Comparison of ENCODE assay signal across 8 mouse cellular contexts in the genomic region with DNA sequence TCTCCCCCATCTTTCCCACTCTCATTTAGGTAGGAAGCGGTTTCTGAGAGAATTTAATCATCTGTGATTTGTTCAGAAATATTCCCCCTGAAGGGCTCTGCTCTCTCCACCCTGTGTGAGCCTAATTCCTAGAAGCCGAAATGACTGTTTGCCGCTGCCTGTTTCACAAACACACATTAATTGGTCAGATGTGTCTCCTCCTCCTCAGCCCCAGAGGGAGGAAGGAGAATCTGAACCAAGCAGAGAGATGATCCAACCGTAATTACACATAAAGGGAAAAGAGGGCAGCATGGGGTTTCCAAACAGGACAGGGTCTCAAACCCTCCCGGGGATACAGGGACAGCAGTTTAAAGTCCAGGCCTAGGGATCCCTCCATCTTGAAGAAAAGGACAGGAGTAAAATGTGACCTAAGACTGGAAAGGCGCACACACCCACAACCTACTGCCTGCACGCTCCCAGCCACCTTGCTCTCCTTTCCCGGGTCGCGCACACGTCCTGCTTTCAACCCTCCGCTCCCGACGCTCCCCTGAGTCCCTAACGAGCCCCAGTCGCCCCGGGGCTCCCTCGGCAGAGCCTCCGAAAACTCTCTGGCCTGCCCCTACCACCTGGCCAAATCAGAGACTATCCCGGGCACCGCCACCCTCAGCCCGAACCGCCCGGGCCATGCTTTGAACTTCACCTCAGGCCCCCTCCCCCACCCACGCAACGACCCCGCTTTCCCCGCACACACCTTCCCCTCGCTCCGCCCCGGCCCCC. TPM values are rescaled to one million over a fixed set of nuclear protein-coding genes. Genes with fewer than 3 reads are reported as not detected.
DNase-seq lines count a peak whose midpoint lies in the region; ATAC-seq and TF ChIP-seq lines count a peak whose summit lies in the region.

No protein-coding gene starts in this region.

- 0 out of 4 replicates have a peak, but pooled peaks of 1 of the 2 experiments have one; percentile 15 for TF ChIP-seq EP300 in MEL (IDR thresholded peaks at IDR 0.05; ENCODE audit: low read depth in 1 of 2, low read length in 2 of 2)
- no peak for TF ChIP-seq EP300 in heart, postnatal 0 days (IDR thresholded peaks at IDR 0.05; ENCODE audit: low read depth)

- peak overlapping the region; percentile 53 to 63 for H3K4me3 ChIP-seq in MEL (ENCODE audit: control insufficient read depth in 1 of 2, insufficient read depth in 1 of 2, low read depth in 2 of 2, low read length in 2 of 2)
- H3K4me3 ChIP-seq in heart, postnatal 0 days (ENCODE audit: low read depth, low read length) = peak overlapping the region; percentile 89
- H3K4me3 ChIP-seq in lung, embryonic 14.5 days (ENCODE audit: low read depth, low read length) = peak overlapping the region; percentile 88

- under 1% methylated on average over 31 of the region's 31 CpGs for WGBS in heart, postnatal 0 days
- whole genome bisulfite sequencing in lung, embryonic 14.5 days = under 1% methylated on average over 31 of the region's 31 CpGs

- peaks cover 0 to 46% of the 10 kb centered on the region in 2 experiments; a peak in 2 of 4 replicates for H3K36me3 ChIP-seq in MEL (ENCODE audit: control insufficient read depth in 1 of 2, insufficient read depth in 2 of 2, low read length in 2 of 2)
- H3K36me3 ChIP-seq in heart, postnatal 0 days (replicated peaks; ENCODE audit: control insufficient read depth, insufficient read depth, low read length) = no peaks in the 10 kb centered on the region
- H3K36me3 ChIP-seq in lung, embryonic 14.5 days (ENCODE audit: insufficient read depth) = no peaks in the 10 kb centered on the region

- no peaks in the 10 kb centered on the region for H3K27me3 ChIP-seq in MEL (ENCODE audit: control insufficient read depth in 1 of 2, insufficient read depth in 2 of 2, low read length in 2 of 2)
- H3K27me3 ChIP-seq in heart, postnatal 0 days (ENCODE audit: control insufficient read depth, insufficient read depth, low read length) = no peaks in the 10 kb centered on the region
- H3K27me3 ChIP-seq in lung, embryonic 14.5 days (ENCODE audit: insufficient read depth, low read length) = no peaks in the 10 kb centered on the region

- H3K4me2 ChIP-seq in heart, postnatal 0 days (ENCODE audit: low read depth, low read length) = peak overlapping the region; percentile 80
- peak overlapping the region; percentile 81 for H3K4me2 ChIP-seq in lung, embryonic 14.5 days

- peaks cover 30% of the 10 kb centered on the region for H3K79me2 ChIP-seq in MEL (ENCODE audit: control insufficient read depth, insufficient read depth, low read length, poor library complexity)

- peak; percentile 82 for DNase-seq in MEL (ENCODE audit: low read depth, low spot score)
- DNase-seq in c-Kit-negative CD71-positive TER-119-positive erythroid progenitor cells, embryonic 14.5 days (ENCODE audit: low read depth, low spot score) = peak; percentile 40
- peak; percentile 80 for DNase-seq in heart, postnatal 0 days (ENCODE audit: low spot score)
- peak; percentile 43 to 66 for DNase-seq in kidney, postnatal 25 days
- DNase-seq in lung, embryonic 14.5 days = peak; percentile 78
- DNase-seq in thymus, postnatal 14 days = peak; percentile 68

- H3K9ac ChIP-seq in MEL (ENCODE audit: control insufficient read depth, low read depth, low read length, poor library complexity, severe bottlenecking) = peak overlapping the region; percentile 94
- peak overlapping the region; percentile 96 for H3K9ac ChIP-seq in heart, postnatal 0 days (replicated peaks; ENCODE audit: low read depth, low read length)
- H3K9ac ChIP-seq in lung, embryonic 14.5 days = peak overlapping the region; percentile 96

- H3K4me1 ChIP-seq in MEL (ENCODE audit: control insufficient read depth in 1 of 2, insufficient read depth in 2 of 2, low read length in 2 of 2) = peaks cover 16 to 23% of the 10 kb centered on the region in 2 experiments
- H3K4me1 ChIP-seq in heart, postnatal 0 days (ENCODE audit: control insufficient read depth, insufficient read depth) = peaks cover 42% of the 10 kb centered on the region
- peaks cover 22% of the 10 kb centered on the region for H3K4me1 ChIP-seq in lung, embryonic 14.5 days (ENCODE audit: insufficient read depth)

- peak in 1 of 2 experiments; percentile 40; a peak in 2 of 4 replicates for TF ChIP-seq POLR2A in MEL (IDR thresholded peaks at IDR 0.05; ENCODE audit: control insufficient read depth in 1 of 2, insufficient read depth in 1 of 2, low read depth in 1 of 2, low read length in 2 of 2, poor library complexity in 1 of 2)

- TF ChIP-seq CTCF in MEL (IDR thresholded peaks at IDR 0.05 in 2 of 3, conservative IDR thresholded peaks at IDR 0.05 in 1 of 3; ENCODE audit: control insufficient read depth in 1 of 3, insufficient read depth in 1 of 3, low read depth in 2 of 3, low read length in 3 of 3, poor library complexity in 1 of 3, severe bottlenecking in 1 of 3) = no peak
- TF ChIP-seq CTCF in heart, postnatal 0 days (IDR thresholded peaks at IDR 0.05; ENCODE audit: low read depth) = no peak
- TF ChIP-seq CTCF in lung, embryonic 14.5 days (IDR thresholded peaks at IDR 0.05; ENCODE audit: low read depth) = no peak

- TF ChIP-seq RAD21 in MEL (IDR thresholded peaks at IDR 0.05; ENCODE audit: low read depth, low read length) = no peak

- peak; percentile 63 for ATAC-seq in erythroid progenitor cell, adult 5-6 weeks (replicated peaks; ENCODE audit: low FRiP score, poor library complexity, severe bottlenecking)
- peak; percentile 34 for ATAC-seq in heart, postnatal 0 days (ENCODE audit: insufficient read depth, low read depth)
- ATAC-seq in lung, embryonic 14.5 days (ENCODE audit: insufficient read depth) = peak; percentile 51
- ATAC-seq in neutrophil, adult 5-6 weeks (ENCODE audit: extremely low read depth, insufficient number of reproducible peaks, low FRiP score, poor library complexity, severe bottlenecking) = peak; percentile 24; the same call in 1 of the 2 replicates

- H3K27ac ChIP-seq in MEL (ENCODE audit: control insufficient read depth, low read depth, low read length) = peak overlapping the region; percentile 71
- H3K27ac ChIP-seq in heart, postnatal 0 days (ENCODE audit: low read depth) = peak overlapping the region; percentile 99
- H3K27ac ChIP-seq in lung, embryonic 14.5 days (ENCODE audit: low read depth) = peak overlapping the region; percentile 99

- H3K9me3 ChIP-seq in MEL (replicated peaks; ENCODE audit: insufficient read depth, low read length) = no peaks in the 10 kb centered on the region
- H3K9me3 ChIP-seq in heart, postnatal 0 days (replicated peaks; ENCODE audit: control insufficient read depth, low read length) = no peaks in the 10 kb centered on the region
- H3K9me3 ChIP-seq in lung, embryonic 14.5 days (ENCODE audit: low read depth, low read length) = no peaks in the 10 kb centered on the region

TF ChIP-seq in MEL, 35 proteins besides CTCF, POLR2A, EP300 and RAD21:
- TF ChIP-seq CHD1 (IDR thresholded peaks at IDR 0.05; ENCODE audit: low read depth, low read length) = no peak
- TF ChIP-seq GATA1 (IDR thresholded peaks at IDR 0.05; ENCODE audit: low read depth, low read length) = no peak
- peak; percentile 39 for TF ChIP-seq NELFE (IDR thresholded peaks at IDR 0.05; ENCODE audit: low read depth, low read length)
- peak; percentile 34 for TF ChIP-seq SIN3A (IDR thresholded peaks at IDR 0.05; ENCODE audit: low read length)
- TF ChIP-seq BHLHE40 (IDR thresholded peaks at IDR 0.05; ENCODE audit: borderline replicate concordance, low read depth, low read length) = no peak
- TF ChIP-seq KAT2A (conservative IDR thresholded peaks at IDR 0.05; ENCODE audit: low read depth, low read length) = no peak
- no peak for TF ChIP-seq POLR2AphosphoS5 (IDR thresholded peaks at IDR 0.05; ENCODE audit: borderline replicate concordance, low read depth, low read length)
- TF ChIP-seq USF1 (IDR thresholded peaks at IDR 0.05; ENCODE audit: low read depth, low read length) = no peak
- 0 out of 2 replicates have a peak, but pooled peaks have one; percentile 29 for TF ChIP-seq MYC (IDR thresholded peaks at IDR 0.05; ENCODE audit: low read depth, low read length)
TF ChIP-seq in MEL: peak in this region for 3.

RNA-seq across cellular contexts. Expression of gene Zfp609, which starts 0.6 kb away (rescaled TPM):
- total RNA-seq in MEL (2012; rRNA removed) = 2.9 and 3.6 TPM in 2 replicates
- polyA plus RNA-seq in MEL (2012; ENCODE audit: insufficient read depth in 1 of 2, insufficient read length in 2 of 2, low read depth in 1 of 2, low replicate concordance in 2 of 2, missing spikeins in 1 of 2) = 10 to 100 TPM in 1 of 2 experiments, not detected in 1; 26.5 TPM
- 6.8 and 9.2 TPM in 2 replicates for total RNA-seq in erythroid progenitor cell, adult 5-6 weeks (2015; ENCODE audit: low replicate concordance)
- total RNA-seq in erythroid progenitor cell, adult 5-6 weeks (2017; ENCODE audit: low replicate concordance) = 2.4 and 2.8 TPM in 2 replicates
- 7.6 and 8.7 TPM in 2 replicates for total RNA-seq in heart, postnatal 0 days (2014; rRNA removed; ENCODE audit: low replicate concordance)
- 2.9 and 3.0 TPM in 2 replicates for polyA plus RNA-seq in heart, postnatal 0 days (2015; fragmentation: Nextera tagmentation; extraction: Ambion mirVana)
- 7.4 and 7.6 TPM in 2 replicates for polyA plus RNA-seq in lung, embryonic 14.5 days (2014; fragmentation: Nextera tagmentation; extraction: Ambion mirVana)
- total RNA-seq in neutrophil, adult 5-6 weeks (2017) = 5.6 and 5.7 TPM in 2 replicates

Comparison
In these comparisons a context has a peak if more than half of its experiments do, and no peak if none do; other contexts are left out.
1. Peak in every context shown above with its lines: DNase-seq, ATAC-seq, H3K4me3 ChIP-seq and H3K27ac ChIP-seq.